Mouse (Mus musculus) E14TG2a.4 (cell line): Measurements from ENCODE around the gene Il18.
"Not testable (repeated sequence)": the region's sequence is repeated elsewhere in the genome, so short reads cannot be mapped to it uniquely, and the experiment has no call there.

ENCODE experiments used
- CTCF ChIP-seq: conservative IDR thresholded peaks from 2 replicates; pipeline ENCODE4 v1.5.1; 2014; ENCODE audit warnings: low read length
- POU5F1 ChIP-seq: IDR thresholded peaks from 2 replicates; pipeline ENCODE4 v1.6.1; 2014; ENCODE audit warnings: low read length, borderline replicate concordance

DNA sequence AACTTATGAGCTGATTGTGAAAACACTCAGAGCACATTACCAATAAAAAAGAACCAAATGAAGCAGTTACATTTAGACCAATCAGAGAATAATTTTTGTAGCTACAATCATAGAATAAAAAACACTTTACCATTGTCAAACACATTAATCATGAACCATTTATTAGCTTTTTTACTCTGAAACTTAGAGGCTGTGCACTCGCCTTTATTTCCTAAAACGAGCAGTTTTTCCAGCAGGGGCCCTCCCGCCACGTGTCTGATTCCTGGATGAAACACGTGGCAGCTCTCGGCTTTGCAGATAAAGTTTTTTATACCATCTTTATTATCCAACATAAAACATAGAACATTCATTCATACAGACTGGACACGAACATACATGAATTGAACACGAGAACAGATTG lies 76.3 kb downstream of the Il18 start:
- not testable (repeated sequence) for TF ChIP-seq CTCF, POU5F1
